Mouse (Mus musculus) limb, embryonic 11.5 days (tissue): Measurements from ENCODE around the gene Fam162b. TPM values are rescaled to one million over a fixed set of nuclear protein-coding genes. Genes with fewer than 3 reads are reported as not detected.

Experiments used
- ATAC-seq: fragments of 200-750 bp; cut with Nextera tagmentation; 2 replicates; pipeline ENCODE4 v1.8.0; 2017; ENCODE audit warnings: low read depth; ENCODE audit not compliant: insufficient number of reproducible peaks, low FRiP score, low TSS enrichment
- DNase-seq: peaks from one replicate; pipeline ENCODE4 v3.0.0-alpha.2; 2015; ENCODE audit warnings: low spot score
- H3K27ac ChIP-seq: fragments of 300-500 bp; sonication (generic); replicated peaks from 2 replicates; pipeline ENCODE4 v1.5.1; 2014; ENCODE audit warnings: low read depth, mild to moderate bottlenecking, low read length
- H3K27me3 ChIP-seq: fragments of 300-500 bp; sonication (generic); 2 replicates; pipeline ENCODE4 v1.6.1; 2014; ENCODE audit warnings: mild to moderate bottlenecking, low read length, mixed read lengths; ENCODE audit not compliant: control insufficient read depth, insufficient read depth
- H3K36me3 ChIP-seq: fragments of 300-500 bp; sonication (generic); 2 replicates; pipeline ENCODE4 v1.6.1; 2014; ENCODE audit warnings: mild to moderate bottlenecking, low read length, moderate library complexity, mixed read lengths; ENCODE audit not compliant: control insufficient read depth, insufficient read depth
- H3K4me1 ChIP-seq: fragments of 300-500 bp; sonication (generic); 2 replicates; pipeline ENCODE4 v1.6.1; 2014; ENCODE audit warnings: low read length, mixed read lengths; ENCODE audit not compliant: control insufficient read depth, insufficient read depth
- H3K4me2 ChIP-seq: fragments of 300-500 bp; sonication (generic); 2 replicates; pipeline ENCODE4 v1.6.1; 2014; ENCODE audit warnings: low read depth, mild to moderate bottlenecking, moderate library complexity; ENCODE audit not compliant: severe bottlenecking
- H3K4me3 ChIP-seq: fragments of 300-500 bp; sonication (generic); 2 replicates; pipeline ENCODE4 v1.5.1; 2014; ENCODE audit warnings: low read depth, low read length
- H3K9ac ChIP-seq: fragments of 300-500 bp; sonication (generic); 2 replicates; pipeline ENCODE4 v1.6.1; 2014; ENCODE audit warnings: mild to moderate bottlenecking, low read length
- H3K9me3 ChIP-seq: fragments of 300-500 bp; sonication (generic); 2 replicates; pipeline ENCODE4 v1.6.1; 2016; ENCODE audit warnings: low read length; ENCODE audit not compliant: control insufficient read depth
- WGBS: fragments of 180-500 bp; shearing (Covaris S2); extraction: QIAGEN DNeasy Blood & Tissue Kit; methylation state at CpG from one replicate; pipeline ENCODE4 v1.1.7; 2014; 5-methylcytosine and 5-hydroxymethylcytosine counted together
- polyA plus RNA-seq: library from polyadenylated mRNA; unstranded; fragments of >200 nt; fragmentation: Nextera tagmentation; extraction: Ambion mirVana; gene quantifications from 2 replicates; pipeline ENCODE4 v1.2.1, GENCODE M21; 2014

Fam162b gene
- polyA plus RNA-seq, 1 experiment from 2014 or later, result not detected

- ATAC-seq (peak; percentile 83), DNase-seq (peak; percentile 90)
- Histone ChIP-seq H3K9ac (peak overlapping the region; percentile 55; the same call in 1 of the 2 replicates), H3K9me3 (no peaks in the 10 kb centered on the region), H3K27ac (no peak overlapping the region), H3K4me3 (peak overlapping the region; percentile 29), H3K27me3 (no peaks in the 10 kb centered on the region), H3K4me2 (peak overlapping the region; percentile 70), H3K36me3 (no peaks in the 10 kb centered on the region), H3K4me1 (no peaks in the 10 kb centered on the region)
- WGBS, result 2% methylated on average over 16 of the region's 16 CpGs
These were observed 36.8 kb downstream of the Fam162b start for GRCm38 (mm10) chr10:51553348-51554123.

Other genes starting within 250 kb of the Fam162b start
- gene Gm49339, start 109.9 kb downstream of the Fam162b start, polyA plus RNA-seq, result 0.79 TPM in 1 of 2 replicates, not detected in the other
- not detected in 2 replicates for gene Lilr4b, start 109.9 kb downstream of the Fam162b start, polyA plus RNA-seq
- gene Lilrb4a, start 99.6 kb downstream of the Fam162b start, polyA plus RNA-seq, result 0.36 and 0.37 TPM in 2 replicates
- gene Gprc6a, start 40.9 kb upstream of the Fam162b start, polyA plus RNA-seq, result not detected in 2 replicates
- not detected in 2 replicates for gene Rfx6, start 87.2 kb upstream of the Fam162b start, polyA plus RNA-seq